Mouse (Mus musculus) limb, embryonic 14.5 days (tissue): Measurements from ENCODE around the gene Las1l. TPM values are rescaled to one million over a fixed set of nuclear protein-coding genes. Genes with fewer than 3 reads are reported as not detected.

Experiments used
- ATAC-seq: fragments of 200-750 bp; cut with Nextera tagmentation; 2 replicates; pipeline ENCODE4 v1.8.0; 2017; ENCODE audit warnings: low read depth, moderate number of reproducible peaks, moderate TSS enrichment; ENCODE audit not compliant: low FRiP score
- DNase-seq: peaks from one replicate; pipeline ENCODE4 v3.0.0-alpha.2; 2015; ENCODE audit warnings: low spot score
- H3K27ac ChIP-seq: fragments of 300-500 bp; sonication (generic); replicated peaks from 2 replicates; pipeline ENCODE4 v1.5.1; 2014; ENCODE audit warnings: low read depth, mild to moderate bottlenecking, low read length, moderate library complexity, mixed read lengths
- H3K27me3 ChIP-seq: fragments of 300-500 bp; sonication (generic); 2 replicates; pipeline ENCODE4 v1.6.1; 2014; ENCODE audit warnings: low read length, mixed read lengths; ENCODE audit not compliant: control insufficient read depth, insufficient read depth
- H3K36me3 ChIP-seq: fragments of 300-500 bp; sonication (generic); 2 replicates; pipeline ENCODE4 v1.6.1; 2014; ENCODE audit warnings: mild to moderate bottlenecking, low read length, moderate library complexity, mixed read lengths; ENCODE audit not compliant: control insufficient read depth, insufficient read depth
- H3K4me1 ChIP-seq: fragments of 300-500 bp; sonication (generic); 2 replicates; pipeline ENCODE4 v1.6.1; 2014; ENCODE audit warnings: antibody characterized with exemption, low read length, mixed read lengths; ENCODE audit not compliant: control insufficient read depth, insufficient read depth
- H3K4me2 ChIP-seq: fragments of 300-500 bp; sonication (generic); replicated peaks from 2 replicates; pipeline ENCODE4 v1.6.1; 2014; ENCODE audit warnings: low read depth, mild to moderate bottlenecking, low read length, moderate library complexity; ENCODE audit not compliant: severe bottlenecking
- H3K4me3 ChIP-seq: fragments of 300-500 bp; sonication (generic); replicated peaks from 2 replicates; pipeline ENCODE4 v1.5.1; 2014; ENCODE audit warnings: low read length
- H3K9ac ChIP-seq: fragments of 300-500 bp; sonication (generic); 2 replicates; pipeline ENCODE4 v1.6.1; 2014; ENCODE audit warnings: mild to moderate bottlenecking, low read depth, low read length, moderate library complexity; ENCODE audit not compliant: severe bottlenecking
- H3K9me3 ChIP-seq: fragments of 300-500 bp; sonication (generic); 2 replicates; pipeline ENCODE4 v1.6.1; 2016; ENCODE audit warnings: low read length; ENCODE audit not compliant: control insufficient read depth
- POLR2A ChIP-seq: fragments of 200-500 bp; IDR thresholded peaks from 2 replicates; pipeline ENCODE4 v1.8.0; 2012; ENCODE audit warnings: inconsistent platforms, mild to moderate bottlenecking, moderate library complexity, borderline replicate concordance; ENCODE audit not compliant: insufficient read depth, insufficient read length; ENCODE audit errors: extremely low read depth
- WGBS: fragments of 180-500 bp; shearing (Covaris S2); extraction: QIAGEN DNeasy Blood & Tissue Kit; methylation state at CpG from one replicate; pipeline ENCODE4 v1.1.7; 2014; 5-methylcytosine and 5-hydroxymethylcytosine counted together
- polyA plus RNA-seq, 2 experiments: library from polyadenylated mRNA; depleted of rRNA in 1 of 2; stranded (reverse) in 1 of 2; unstranded in 1 of 2; fragments of >200 nt; fragmentation: Nextera tagmentation in 1 of 2; extraction: Ambion mirVana in 1 of 2; gene quantifications; 2 replicates each; pipeline versions ENCODE4 v1.2.1 to v1.2.3; 2012 to 2014

The Las1l gene
- 21.9 and 25.3 TPM in 2 replicates for polyA plus RNA-seq (2012; rRNA removed)
- polyA plus RNA-seq (2014; fragmentation: Nextera tagmentation; extraction: Ambion mirVana) = 34.5 and 37.1 TPM in 2 replicates

DNA sequence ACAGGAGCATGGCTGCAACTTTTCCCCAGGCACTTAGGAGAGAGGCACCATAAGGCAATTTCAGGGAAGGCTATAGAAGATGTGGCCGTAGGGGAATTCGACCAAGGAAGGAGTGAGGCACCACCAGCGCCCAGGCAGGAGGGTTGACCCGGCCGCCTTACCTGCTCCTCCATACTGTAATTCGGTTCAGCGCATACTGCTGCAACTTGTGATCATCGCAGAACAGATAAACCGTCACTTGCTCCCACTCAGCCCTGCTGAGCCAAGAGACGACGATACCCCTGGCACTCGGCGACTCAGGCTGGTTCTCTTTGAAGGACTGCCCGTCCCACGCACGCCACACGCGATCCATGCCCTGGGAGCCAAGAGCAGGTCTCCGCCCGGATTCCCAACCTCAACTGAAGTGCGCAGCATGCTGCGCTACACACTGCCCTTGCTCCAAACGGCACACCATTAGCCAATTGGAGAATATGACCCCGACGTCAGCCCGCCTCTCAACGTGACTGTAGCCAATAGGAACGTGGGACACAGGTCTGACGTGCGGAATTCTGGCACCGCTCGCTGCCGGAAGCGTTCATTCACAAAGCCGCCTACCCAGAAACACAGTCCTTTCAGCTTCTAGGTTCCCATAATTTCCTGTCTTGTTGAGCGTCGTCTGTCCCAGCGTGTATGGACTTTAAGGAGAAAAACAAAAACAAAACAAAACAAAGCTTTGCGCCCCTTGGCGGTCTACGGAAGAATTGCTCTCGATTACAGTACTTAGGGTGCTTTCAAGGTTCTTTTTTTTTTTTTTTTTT lies at the start of gene Las1l:
Gene Las1l (minus strand): TSS at position 466 of the 797 bp plus-strand sequence.
- no peaks in the 10 kb centered on the region for H3K9me3 ChIP-seq
- 23% methylated on average over 42 of the region's 42 CpGs for WGBS
- H3K27me3 ChIP-seq = no peaks in the 10 kb centered on the region
- ATAC-seq = peak; percentile 100
- peak within 1 kb of the TSS; percentile 56 for H3K9ac ChIP-seq
- H3K36me3 ChIP-seq = 0 out of 2 replicates have a peak, but pooled peaks cover 3% of the 10 kb centered on the region
- H3K4me2 ChIP-seq = peak within 1 kb of the TSS; percentile 56
- peaks cover 2% of the 10 kb centered on the region; the same call in 1 of the 2 replicates for H3K4me1 ChIP-seq
- no peak within 1 kb of the TSS for H3K27ac ChIP-seq
- H3K4me3 ChIP-seq = peak within 1 kb of the TSS; percentile 52
- DNase-seq = peak; percentile 92
- peak; percentile 66; the same call in 1 of the 2 replicates for TF ChIP-seq POLR2A

DNA sequence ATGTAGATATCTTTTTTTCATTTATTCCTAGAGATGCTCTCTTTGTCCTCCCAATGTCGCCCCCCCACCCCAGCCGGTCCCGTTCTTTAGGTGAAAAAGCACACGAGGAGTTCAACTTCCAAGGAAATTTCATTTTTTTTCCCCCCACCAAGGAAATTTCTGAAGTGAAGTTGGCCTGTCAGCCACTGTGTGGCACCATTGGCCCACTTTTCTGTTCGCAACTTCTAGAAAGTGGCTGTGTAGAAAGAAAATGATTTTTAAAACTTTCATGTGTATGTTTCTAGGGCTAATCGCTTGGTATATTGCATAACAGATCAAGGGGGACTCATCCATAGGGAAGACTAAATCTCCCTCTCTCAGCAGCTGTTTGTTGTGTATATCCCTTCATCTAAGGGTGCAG lies 49.6 kb upstream of the Las1l start:
- H3K9ac ChIP-seq = no peak overlapping the region
- no peaks in the 10 kb centered on the region for H3K36me3 ChIP-seq
- H3K27me3 ChIP-seq = no peaks in the 10 kb centered on the region
- H3K9me3 ChIP-seq = no peaks in the 10 kb centered on the region
- H3K4me1 ChIP-seq = no peaks in the 10 kb centered on the region
- no peak overlapping the region for H3K4me2 ChIP-seq
- WGBS = 73% methylated on average over 6 of the region's 6 CpGs
- no peak for TF ChIP-seq POLR2A
- no peak overlapping the region for H3K27ac ChIP-seq
- no peak for DNase-seq
- ATAC-seq = no peak
- H3K4me3 ChIP-seq = no peak overlapping the region

DNA sequence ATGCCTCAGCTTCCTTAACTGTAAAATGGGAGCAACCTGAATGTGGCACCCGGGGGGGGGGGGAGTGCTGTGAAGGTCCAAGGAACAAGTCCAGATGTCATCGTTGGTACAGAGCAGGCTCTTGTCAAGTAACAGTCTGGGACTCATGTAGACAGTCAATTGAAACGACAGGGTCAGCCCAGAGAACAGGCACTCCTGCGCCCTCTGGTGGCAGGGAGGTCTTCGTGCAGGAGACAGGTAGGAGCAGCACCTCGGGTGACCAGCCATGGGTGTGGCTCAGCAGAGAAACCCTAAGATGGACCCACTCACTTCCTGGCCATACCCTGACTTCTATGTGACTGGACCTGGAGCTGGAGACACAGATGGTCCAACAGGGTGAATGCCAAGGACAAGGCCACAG lies 42.8 kb upstream of the Las1l start:
- H3K36me3 ChIP-seq = no peaks in the 10 kb centered on the region
- H3K27me3 ChIP-seq = no peaks in the 10 kb centered on the region
- TF ChIP-seq POLR2A = no peak
- ATAC-seq (no peak), DNase-seq (no peak)
- H3K27ac ChIP-seq = no peak overlapping the region
- no peak overlapping the region for H3K9ac ChIP-seq
- H3K4me2 ChIP-seq = no peak overlapping the region
- no peaks in the 10 kb centered on the region for H3K9me3 ChIP-seq
- no peaks in the 10 kb centered on the region for H3K4me1 ChIP-seq
- 59% methylated on average over 5 of the region's 6 CpGs for WGBS
- no peak overlapping the region for H3K4me3 ChIP-seq

DNA sequence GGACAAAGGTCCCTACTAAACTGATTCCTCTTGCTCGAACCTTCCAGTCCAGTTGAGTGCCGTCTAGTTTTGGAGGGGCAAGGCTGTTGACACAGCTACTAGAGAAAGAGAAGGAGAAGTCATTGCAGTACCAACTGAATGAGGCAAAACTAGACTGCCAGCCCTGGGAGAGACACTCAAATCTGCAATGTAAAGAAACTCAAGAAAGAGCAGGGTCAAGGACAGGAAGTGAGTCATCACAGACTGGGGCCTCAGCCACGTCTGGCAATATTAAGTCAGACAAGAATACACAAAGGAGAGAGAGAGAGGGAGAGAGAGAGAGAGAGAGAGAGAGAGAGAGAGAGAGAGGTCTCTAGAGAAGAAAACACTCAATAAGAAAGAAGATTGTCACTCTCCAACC lies 36.4 kb upstream of the Las1l start:
- no peak overlapping the region for H3K4me3 ChIP-seq
- H3K9me3 ChIP-seq = no peaks in the 10 kb centered on the region
- no peak for TF ChIP-seq POLR2A
- no peak overlapping the region for H3K4me2 ChIP-seq
- WGBS = 65% methylated on average over 3 of the region's 3 CpGs
- H3K36me3 ChIP-seq = no peaks in the 10 kb centered on the region
- H3K27ac ChIP-seq = no peak overlapping the region
- DNase-seq = no peak
- H3K9ac ChIP-seq = no peak overlapping the region
- no peak for ATAC-seq
- H3K27me3 ChIP-seq = no peaks in the 10 kb centered on the region
- H3K4me1 ChIP-seq = no peaks in the 10 kb centered on the region

DNA sequence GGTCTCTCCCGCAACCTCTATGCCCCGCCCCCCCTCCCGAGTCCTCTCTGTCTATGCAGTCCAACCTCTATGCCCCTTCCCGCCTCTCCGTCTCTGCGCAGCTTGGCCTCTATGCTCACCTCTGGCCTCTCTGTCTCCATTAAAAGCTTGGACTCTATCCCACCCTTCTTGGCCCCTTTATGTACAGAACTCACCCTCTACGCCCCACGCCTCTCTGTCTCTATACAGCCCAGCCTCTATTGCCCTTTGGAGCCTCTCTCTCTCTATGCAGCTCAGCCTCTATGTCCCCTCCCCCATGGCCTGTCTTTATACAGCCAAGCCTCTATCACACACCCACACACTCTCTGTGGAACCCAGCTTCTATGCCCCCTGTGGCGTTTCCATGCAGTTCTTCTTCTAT lies 13.2 kb upstream of the Las1l start:
- Histone ChIP-seq H3K27ac (no peak overlapping the region), H3K27me3 (no peaks in the 10 kb centered on the region), H3K9ac (no peak overlapping the region), H3K36me3 (no peaks in the 10 kb centered on the region), H3K4me1 (no peaks in the 10 kb centered on the region), H3K4me2 (no peak overlapping the region), H3K9me3 (no peaks in the 10 kb centered on the region), H3K4me3 (no peak overlapping the region)
- DNase-seq (no peak), ATAC-seq (no peak)
- TF ChIP-seq POLR2A = no peak
- WGBS = 91% methylated on average over 9 of the region's 9 CpGs
